Mouse (Mus musculus) cerebellum, adult 2 months (tissue): ENCODE data around the gene Tcf23. TPM values are rescaled to one million over a fixed set of nuclear protein-coding genes. Genes with fewer than 3 reads are reported as not detected.

Experiments
- DNase-seq, 2 experiments: peaks; one replicate each; pipeline ENCODE4 v3.0.0; 2021
- H3K27ac ChIP-seq: fragments of 200-500 bp; 2 replicates; pipeline ENCODE4 v1.5.1; 2012; ENCODE audit warnings: low read length, control low read depth, inconsistent platforms; ENCODE audit not compliant: insufficient read depth
- H3K27me3 ChIP-seq: fragments of 200-500 bp; 2 replicates; pipeline ENCODE4 v1.6.1; 2012; ENCODE audit warnings: inconsistent platforms, mild to moderate bottlenecking, low read length, moderate library complexity; ENCODE audit not compliant: control insufficient read depth, insufficient read depth
- H3K4me1 ChIP-seq: fragments of 200-500 bp; 2 replicates; pipeline ENCODE4 v1.6.1; 2011; ENCODE audit warnings: low read length; ENCODE audit not compliant: control insufficient read depth, insufficient read depth
- H3K4me3 ChIP-seq: fragments of 200-500 bp; replicated peaks from 2 replicates; pipeline ENCODE3; 2011; ENCODE audit warnings: mild to moderate bottlenecking, low read depth, low read length, control low read depth; ENCODE audit not compliant: insufficient read depth
- CTCF ChIP-seq: fragments of 200-500 bp; IDR thresholded peaks from 2 replicates; pipeline ENCODE4 v1.5.1; 2011; ENCODE audit warnings: low read depth, mild to moderate bottlenecking, control low read depth, low read length, moderate library complexity, borderline replicate concordance; ENCODE audit not compliant: insufficient read depth
- POLR2A ChIP-seq: fragments of 200-500 bp; IDR thresholded peaks from 2 replicates; pipeline ENCODE4 v1.6.1; 2011; ENCODE audit warnings: low read length, control low read depth, borderline replicate concordance; ENCODE audit not compliant: insufficient read depth
- WGBS: fragments of 180-500 bp; shearing (Covaris S2); methylation state at CpG from one replicate; pipeline ENCODE4 v1.1.7; 2018; 5-methylcytosine and 5-hydroxymethylcytosine counted together
- polyA plus RNA-seq: library from polyadenylated mRNA; depleted of rRNA; stranded (reverse); fragments of >200 nt; gene quantifications from 2 replicates; pipeline ENCODE4 v1.2.3, GENCODE M21; 2012

Gene Tcf23
- polyA plus RNA-seq, 1 experiment = 0.28 TPM

GRCm38 (mm10) chr5:30950922-30951321 lies 17.5 kb upstream of the Tcf23 start:
- no peak for TF ChIP-seq CTCF
- no peak for TF ChIP-seq POLR2A
- Histone ChIP-seq H3K4me1 (peaks cover 31% of the 10 kb centered on the region), H3K27me3 (no peaks in the 10 kb centered on the region), H3K27ac (no peak overlapping the region), H3K4me3 (no peak overlapping the region)
- no peak for DNase-seq
- 74% methylated on average over 2 of the region's 2 CpGs for WGBS

DNA sequence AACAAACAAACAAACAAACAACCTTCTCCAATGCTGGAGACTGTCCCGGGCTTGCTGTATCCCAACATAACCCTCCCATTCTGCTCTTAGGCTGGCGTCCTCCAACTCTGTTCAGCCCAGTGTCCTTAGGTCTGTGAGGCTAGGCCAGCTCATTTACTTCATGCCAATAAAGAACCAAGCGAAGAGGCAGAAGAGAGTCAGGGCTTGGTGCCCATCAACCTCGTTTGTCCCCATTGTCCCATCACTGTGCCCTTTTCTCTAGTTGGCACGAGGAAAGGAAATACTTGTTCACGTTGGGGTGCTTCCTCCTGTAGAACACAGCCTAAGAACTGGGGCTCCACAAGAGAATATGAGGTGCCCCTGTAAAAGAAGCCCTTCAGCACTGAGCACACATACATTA lies 16.8 kb upstream of the Tcf23 start:
- Histone ChIP-seq H3K4me3 (no peak overlapping the region), H3K27ac (no peak overlapping the region), H3K27me3 (no peaks in the 10 kb centered on the region), H3K4me1 (peaks cover 34% of the 10 kb centered on the region)
- no peak for DNase-seq
- no peak for TF ChIP-seq POLR2A
- TF ChIP-seq CTCF = no peak
- WGBS = 53% methylated on average over 6 of the region's 6 CpGs

DNA sequence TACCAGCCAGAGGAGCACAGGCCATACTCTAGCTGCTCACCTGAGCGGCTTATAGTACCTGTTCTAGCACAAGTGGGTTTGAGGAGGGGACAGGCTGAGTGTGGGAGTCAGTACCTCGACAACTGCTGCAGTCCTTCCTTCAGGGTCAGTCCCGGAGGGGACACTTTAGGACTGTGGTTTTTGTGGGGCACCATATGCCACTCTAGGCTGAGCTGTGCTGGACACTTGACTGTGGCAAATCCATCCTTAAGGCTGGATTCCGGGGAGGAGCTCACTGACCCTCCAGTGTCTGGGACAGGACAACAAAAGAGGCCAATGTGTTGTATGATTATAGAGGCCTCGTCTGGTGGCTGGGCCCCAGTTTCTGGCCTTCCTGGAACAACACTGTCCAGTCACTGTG lies 15.9 kb upstream of the Tcf23 start:
- WGBS = 71% methylated on average over 5 of the region's 5 CpGs
- H3K27me3 ChIP-seq = no peaks in the 10 kb centered on the region
- peaks cover 34% of the 10 kb centered on the region for H3K4me1 ChIP-seq
- no peak overlapping the region for H3K4me3 ChIP-seq
- no peak for TF ChIP-seq CTCF
- no peak for TF ChIP-seq POLR2A
- no peak overlapping the region for H3K27ac ChIP-seq
- DNase-seq = no peak

DNA sequence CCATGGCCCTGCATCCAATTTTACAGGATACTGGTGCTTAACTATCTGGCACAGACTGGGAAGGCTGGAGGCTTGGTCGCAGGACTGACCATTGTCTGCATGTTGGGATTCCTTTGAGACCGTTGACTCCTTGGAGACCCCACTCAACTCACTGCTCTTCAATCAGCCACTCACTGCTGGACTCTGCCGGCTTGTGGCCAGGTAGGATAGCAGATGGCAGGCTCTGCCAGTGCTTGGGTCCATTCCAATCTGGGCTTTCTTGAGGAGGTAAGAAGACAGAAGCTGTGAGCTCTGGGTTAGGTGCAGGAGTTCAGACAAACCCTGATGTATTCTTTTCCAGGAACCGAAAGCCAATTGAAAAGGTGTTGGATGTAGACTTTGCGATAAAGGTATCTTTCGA lies 14.4 kb upstream of the Tcf23 start:
- peak; percentile 74 to 78 for DNase-seq
- peak overlapping the region; percentile 29 for H3K27ac ChIP-seq
- TF ChIP-seq CTCF (no peak), POLR2A (no peak)
- 43% methylated on average over 6 of the region's 6 CpGs for WGBS
- no peaks in the 10 kb centered on the region for H3K27me3 ChIP-seq
- H3K4me3 ChIP-seq = no peak overlapping the region
- H3K4me1 ChIP-seq = peaks cover 46% of the 10 kb centered on the region

DNA sequence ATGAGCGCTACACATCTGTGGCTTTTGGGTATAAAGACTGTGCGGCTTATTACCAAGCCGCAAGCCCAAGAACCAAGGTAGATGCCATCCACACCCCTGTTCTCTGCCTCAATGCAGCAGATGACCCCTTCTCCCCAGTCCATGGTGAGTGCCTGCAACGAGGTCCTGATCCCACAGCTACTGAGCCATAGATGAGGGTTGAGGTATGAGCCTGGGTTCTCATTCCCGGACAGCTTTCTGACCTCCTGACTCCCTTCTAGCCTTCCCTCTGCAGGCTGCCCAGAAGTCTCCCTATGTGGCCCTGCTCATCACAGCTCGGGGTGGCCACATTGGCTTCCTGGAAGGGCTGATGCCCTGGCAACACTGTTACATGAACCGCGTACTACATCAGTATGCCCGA lies 13.9 kb upstream of the Tcf23 start:
- Histone ChIP-seq H3K27ac (peak overlapping the region; percentile 44; the same call in 1 of the 2 replicates), H3K4me3 (no peak overlapping the region), H3K27me3 (no peaks in the 10 kb centered on the region), H3K4me1 (peaks cover 49% of the 10 kb centered on the region)
- DNase-seq = peak in 1 of 2 experiments; percentile 23
- WGBS = 83% methylated on average over 9 of the region's 9 CpGs
- no peak for TF ChIP-seq CTCF
- no peak for TF ChIP-seq POLR2A

DNA sequence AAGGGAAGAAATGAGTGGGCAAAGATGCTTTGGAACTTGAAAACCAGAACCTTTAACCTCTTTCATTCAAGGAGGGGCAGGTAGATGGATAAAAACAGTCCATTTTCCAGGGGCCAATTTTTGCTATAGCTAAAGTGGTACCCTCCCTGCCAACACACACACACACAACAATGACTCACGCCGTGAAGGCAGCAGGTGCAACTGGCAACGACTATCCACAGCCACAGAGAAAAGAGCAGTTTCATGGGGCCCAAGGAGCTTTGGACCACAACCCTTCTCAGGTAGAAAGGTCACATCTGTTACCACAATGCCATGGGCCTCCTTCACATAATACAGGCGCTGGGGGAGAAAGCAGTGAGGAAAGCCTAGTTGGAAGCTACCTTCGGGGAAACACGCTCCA lies 12.7 kb upstream of the Tcf23 start:
- DNase-seq = peak; percentile 44 to 58
- peak overlapping the region; percentile 48; the same call in 1 of the 2 replicates for H3K27ac ChIP-seq
- TF ChIP-seq CTCF (no peak), POLR2A (no peak)
- WGBS = 31% methylated on average over 6 of the region's 6 CpGs
- H3K4me1 ChIP-seq = peaks cover 49% of the 10 kb centered on the region
- H3K27me3 ChIP-seq = no peaks in the 10 kb centered on the region
- H3K4me3 ChIP-seq = no peak overlapping the region

DNA sequence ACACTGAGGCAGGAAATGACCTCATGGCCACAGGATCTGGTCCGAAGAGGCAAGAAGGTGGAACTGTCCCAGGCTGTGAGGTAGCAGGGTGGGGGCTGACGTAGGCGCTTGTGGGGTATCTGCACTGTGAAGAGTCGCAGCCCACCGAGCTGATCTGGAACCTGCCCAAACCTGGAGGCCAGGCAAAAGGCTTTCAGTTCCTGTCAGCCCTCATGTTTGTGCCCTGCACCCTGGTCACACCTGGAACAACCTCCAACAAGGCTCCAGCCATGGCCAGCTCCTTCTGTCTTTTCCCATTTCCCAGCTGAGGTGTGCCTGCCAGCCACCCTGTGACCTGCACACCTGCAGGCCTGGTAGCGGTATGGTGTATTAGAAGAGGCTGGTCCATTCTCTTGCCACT lies 10.6 kb upstream of the Tcf23 start:
- 86% methylated on average over 6 of the region's 6 CpGs for WGBS
- TF ChIP-seq POLR2A (no peak), CTCF (no peak)
- H3K4me3 ChIP-seq = no peak overlapping the region

GRCm38 (mm10) chr5:30959198-30959854 lies 9.1 kb upstream of the Tcf23 start:
- DNase-seq = peak in 1 of 2 experiments; percentile 23
- Histone ChIP-seq H3K4me1 (peaks cover 33% of the 10 kb centered on the region), H3K4me3 (peak overlapping the region; percentile 84), H3K27ac (peak overlapping the region; percentile 73; the same call in 1 of the 2 replicates), H3K27me3 (no peaks in the 10 kb centered on the region)
- 14% methylated on average over 19 of the region's 19 CpGs for WGBS
- TF ChIP-seq POLR2A (no peak), CTCF (no peak)

More for the DNA sequence above, 10.6 kb upstream of the Tcf23 start:
- peak; percentile 26 to 29 for DNase-seq
- no peak overlapping the region for H3K27ac ChIP-seq
- H3K4me1 ChIP-seq = peaks cover 45% of the 10 kb centered on the region
- no peaks in the 10 kb centered on the region for H3K27me3 ChIP-seq
